Mouse (Mus musculus): ENCODE measurements at regions not wholly inside any gene's neighbourhood (a gene's known extent, or its start where the extent isn't known, plus 50 kb on each side); places are given as distances from the start of the nearest gene placed in this dataset.

DNA sequence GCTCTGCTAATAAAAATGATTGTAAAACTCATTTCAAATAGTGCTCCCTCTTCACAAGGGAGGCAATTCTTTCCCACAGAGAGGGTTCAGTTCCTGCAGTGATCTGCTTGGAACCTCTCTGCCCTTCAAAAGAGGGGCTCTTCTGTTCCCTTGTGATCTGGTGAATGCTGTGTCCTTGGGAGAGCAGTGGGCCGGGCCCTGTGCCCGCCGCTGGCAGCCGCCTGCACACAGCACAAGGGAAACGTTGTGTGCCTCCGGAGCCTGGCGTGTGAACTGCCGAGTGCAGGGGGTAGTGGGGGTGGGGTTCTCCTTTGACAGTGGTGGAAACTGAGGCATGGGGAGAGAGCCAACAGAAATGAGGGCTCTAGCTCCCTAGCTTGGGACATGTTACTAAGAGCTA lies 54.4 kb upstream of the Csrp1 start:
- ATAC-seq (no peak), DNase-seq (no peak)
- H3K27me3 ChIP-seq (ENCODE audit: insufficient read depth, low read length), result no peaks in the 10 kb centered on the region
- peaks cover 3% of the 10 kb centered on the region; the same call in 1 of the 2 replicates for H3K4me1 ChIP-seq (ENCODE audit: insufficient read depth)
- TF ChIP-seq CTCF (IDR thresholded peaks at IDR 0.05; ENCODE audit: low read depth) (no peak), EP300 (IDR thresholded peaks at IDR 0.05; ENCODE audit: low read depth) (no peak)
- no peak overlapping the region for H3K9ac ChIP-seq (replicated peaks)
- H3K27ac ChIP-seq (ENCODE audit: low read depth), result no peak overlapping the region
- no peaks in the 10 kb centered on the region for H3K9me3 ChIP-seq (ENCODE audit: low read length)
- WGBS (ENCODE audit: insufficient replicate concordance), result 74% methylated on average over 8 of the region's 8 CpGs
- H3K36me3 ChIP-seq (replicated peaks; ENCODE audit: insufficient read depth, low read length), result no peaks in the 10 kb centered on the region
- no peak overlapping the region for H3K4me3 ChIP-seq (ENCODE audit: low read depth, low read length)
- no peak overlapping the region for H3K4me2 ChIP-seq (ENCODE audit: low read depth, low read length)

DNA sequence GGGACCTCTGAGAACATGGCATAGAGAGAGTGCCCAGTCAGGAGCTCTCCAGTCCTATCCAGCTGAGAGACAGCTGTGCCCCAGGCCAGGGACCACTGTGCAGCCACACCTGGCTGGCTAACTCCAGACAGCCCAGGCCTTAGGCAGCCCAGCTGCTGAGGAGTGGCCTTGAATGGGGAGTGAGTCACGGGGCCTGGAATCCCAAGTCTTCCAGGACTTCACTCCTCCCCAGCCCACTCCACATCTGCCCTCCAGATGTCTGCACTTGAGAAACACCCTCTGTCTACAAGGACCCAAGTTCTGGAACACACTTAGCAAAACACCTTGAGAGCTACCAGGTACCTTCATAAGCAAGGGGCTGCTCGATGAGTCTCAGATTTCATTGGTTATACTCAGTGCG lies 51.5 kb upstream of the Csrp1 start:
- Histone ChIP-seq H3K27me3 (ENCODE audit: insufficient read depth, low read length) (no peaks in the 10 kb centered on the region), H3K4me3 (ENCODE audit: low read depth, low read length) (no peak overlapping the region), H3K4me2 (ENCODE audit: low read depth, low read length) (no peak overlapping the region), H3K36me3 (replicated peaks; ENCODE audit: insufficient read depth, low read length) (no peaks in the 10 kb centered on the region), H3K9me3 (ENCODE audit: low read length) (no peaks in the 10 kb centered on the region), H3K27ac (ENCODE audit: low read depth) (no peak overlapping the region), H3K4me1 (ENCODE audit: insufficient read depth) (peaks cover 3% of the 10 kb centered on the region; the same call in 1 of the 2 replicates), H3K9ac (replicated peaks) (no peak overlapping the region)
- ATAC-seq, result no peak
- TF ChIP-seq EP300 (IDR thresholded peaks at IDR 0.05; ENCODE audit: low read depth) (no peak), CTCF (IDR thresholded peaks at IDR 0.05; ENCODE audit: low read depth) (no peak)
- WGBS (ENCODE audit: insufficient replicate concordance), result 84% methylated on average over 3 of the region's 3 CpGs
- no peak for DNase-seq

DNA sequence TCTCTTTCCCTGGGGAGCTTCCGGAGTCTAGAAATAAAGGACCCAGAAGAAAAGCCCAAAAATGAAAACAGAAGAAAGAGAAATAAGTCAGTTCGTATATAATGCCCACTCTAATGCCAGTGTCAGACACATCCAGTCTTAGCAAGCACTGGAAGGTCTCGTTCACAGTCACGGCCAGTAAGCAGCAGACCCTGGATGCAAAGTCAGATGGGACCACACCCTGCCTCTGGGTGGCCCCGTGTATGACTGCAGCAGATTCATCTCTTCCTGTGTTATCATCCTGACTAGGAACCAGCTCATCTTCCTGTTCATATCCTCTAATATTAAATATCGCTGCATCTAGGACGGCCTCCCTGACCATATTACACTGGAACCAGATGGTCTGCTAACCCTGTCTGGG lies 50.9 kb upstream of the Csrp1 start:
- H3K9ac ChIP-seq (replicated peaks), result no peak overlapping the region
- H3K36me3 ChIP-seq (replicated peaks; ENCODE audit: insufficient read depth, low read length), result no peaks in the 10 kb centered on the region
- no peak overlapping the region for H3K4me3 ChIP-seq (ENCODE audit: low read depth, low read length)
- ATAC-seq (no peak), DNase-seq (no peak)
- no peak overlapping the region for H3K4me2 ChIP-seq (ENCODE audit: low read depth, low read length)
- no peaks in the 10 kb centered on the region for H3K27me3 ChIP-seq (ENCODE audit: insufficient read depth, low read length)
- WGBS (ENCODE audit: insufficient replicate concordance), result 67% methylated on average over 7 of the region's 7 CpGs
- TF ChIP-seq CTCF (IDR thresholded peaks at IDR 0.05; ENCODE audit: low read depth) (no peak), EP300 (IDR thresholded peaks at IDR 0.05; ENCODE audit: low read depth) (no peak)
- H3K9me3 ChIP-seq (ENCODE audit: low read length), result no peaks in the 10 kb centered on the region
- H3K27ac ChIP-seq (ENCODE audit: low read depth), result no peak overlapping the region
- H3K4me1 ChIP-seq (ENCODE audit: insufficient read depth), result peaks cover 3% of the 10 kb centered on the region; the same call in 1 of the 2 replicates

DNA sequence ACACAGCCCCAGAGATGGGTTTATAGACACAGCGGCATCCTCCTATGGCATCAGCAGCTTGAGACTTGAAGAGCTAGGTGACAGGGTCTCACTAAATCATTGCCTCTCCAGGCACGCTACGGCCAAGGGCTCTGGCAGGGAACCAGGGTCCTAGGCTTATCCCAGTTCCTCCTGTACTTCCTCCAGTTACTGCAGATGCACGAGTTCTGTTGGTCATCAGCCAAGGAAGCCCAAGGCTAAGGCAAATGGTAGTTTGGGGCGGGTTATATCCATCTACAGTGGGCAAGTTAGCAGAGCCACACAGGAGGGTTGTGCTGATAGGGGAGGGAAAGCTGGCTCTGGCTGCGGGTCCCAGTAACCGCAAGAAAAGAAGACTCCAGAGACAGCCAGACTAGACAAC lies 50.1 kb upstream of the Csrp1 start:
- Histone ChIP-seq H3K9me3 (ENCODE audit: low read length) (no peaks in the 10 kb centered on the region), H3K4me2 (ENCODE audit: low read depth, low read length) (peak overlapping the region; percentile 13; the same call in 1 of the 2 replicates), H3K36me3 (replicated peaks; ENCODE audit: insufficient read depth, low read length) (no peaks in the 10 kb centered on the region), H3K27ac (ENCODE audit: low read depth) (no peak overlapping the region), H3K9ac (replicated peaks) (no peak overlapping the region), H3K4me1 (ENCODE audit: insufficient read depth) (peaks cover 3% of the 10 kb centered on the region; the same call in 1 of the 2 replicates), H3K4me3 (ENCODE audit: low read depth, low read length) (no peak overlapping the region), H3K27me3 (ENCODE audit: insufficient read depth, low read length) (no peaks in the 10 kb centered on the region)
- ATAC-seq (peak; percentile 32; the same call in 1 of the 2 replicates), DNase-seq (no peak)
- TF ChIP-seq CTCF (IDR thresholded peaks at IDR 0.05; ENCODE audit: low read depth) (0 out of 2 replicates have a peak, but pooled peaks have one; percentile 7), EP300 (IDR thresholded peaks at IDR 0.05; ENCODE audit: low read depth) (no peak)
- 61% methylated on average over 7 of the region's 7 CpGs for WGBS (ENCODE audit: insufficient replicate concordance)
